Mouse (Mus musculus) intestine, embryonic 15.5 days (tissue): ENCODE data around the gene Tufm. TPM values are rescaled to one million over a fixed set of nuclear protein-coding genes. Genes with fewer than 3 reads are reported as not detected.

Source experiments
- ATAC-seq: fragments of 200-750 bp; cut with Nextera tagmentation; 2 replicates; pipeline ENCODE4 v1.8.0; 2017; ENCODE audit warnings: moderate TSS enrichment, moderate library complexity
- H3K27ac ChIP-seq: fragments of 300-500 bp; sonication (generic); 2 replicates; pipeline ENCODE4 v1.5.1; 2015; ENCODE audit warnings: mild to moderate bottlenecking, inconsistent platforms
- H3K27me3 ChIP-seq: fragments of 300-500 bp; sonication (generic); replicated peaks from 2 replicates; pipeline ENCODE4 v1.6.1; 2015; ENCODE audit warnings: inconsistent platforms
- H3K36me3 ChIP-seq: fragments of 300-500 bp; sonication (generic); 2 replicates; pipeline ENCODE4 v1.6.1; 2015; ENCODE audit warnings: inconsistent platforms
- H3K4me1 ChIP-seq: fragments of 300-500 bp; sonication (generic); replicated peaks from 2 replicates; pipeline ENCODE4 v1.6.1; 2015; ENCODE audit warnings: inconsistent platforms
- H3K4me2 ChIP-seq: fragments of 300-500 bp; sonication (generic); replicated peaks from 2 replicates; pipeline ENCODE4 v1.6.1; 2015; ENCODE audit warnings: mild to moderate bottlenecking, inconsistent platforms
- H3K4me3 ChIP-seq: fragments of 300-500 bp; sonication (generic); replicated peaks from 2 replicates; pipeline ENCODE4 v1.5.1; 2015; ENCODE audit warnings: inconsistent platforms
- H3K9ac ChIP-seq: fragments of 300-500 bp; sonication (generic); 2 replicates; pipeline ENCODE4 v1.6.1; 2015; ENCODE audit warnings: inconsistent platforms
- H3K9me3 ChIP-seq: fragments of 300-500 bp; sonication (generic); 2 replicates; pipeline ENCODE4 v1.6.1; 2016; ENCODE audit warnings: inconsistent platforms
- WGBS: fragments of 180-500 bp; shearing (Covaris S2); methylation state at CpG from one replicate; pipeline ENCODE4 v1.1.7; 2015; 5-methylcytosine and 5-hydroxymethylcytosine counted together
- polyA plus RNA-seq: library from polyadenylated mRNA; unstranded; fragments of >200 nt; fragmentation: Nextera tagmentation; extraction: Ambion mirVana; gene quantifications from 2 replicates; pipeline ENCODE4 v1.2.1, GENCODE M21; 2015

Gene Tufm
- polyA plus RNA-seq, 1 experiment from 2014 or later = 190 TPM

GRCm38 (mm10) chr7:126504913-126505312 lies 17.8 kb downstream of the Tufm start:
- Histone ChIP-seq H3K27ac (no peak overlapping the region), H3K27me3 (no peaks in the 10 kb centered on the region), H3K4me1 (0 out of 2 replicates have a peak, but pooled peaks cover 4% of the 10 kb centered on the region), H3K9ac (no peak overlapping the region), H3K4me3 (no peak overlapping the region), H3K36me3 (peaks cover 12% of the 10 kb centered on the region), H3K4me2 (no peak overlapping the region), H3K9me3 (no peaks in the 10 kb centered on the region)
- 76% methylated on average over 2 of the region's 2 CpGs for WGBS
- no peak for ATAC-seq

GRCm38 (mm10) chr7:126507126-126507778 lies 20.1 kb downstream of the Tufm start:
- H3K4me2 ChIP-seq = no peak overlapping the region
- no peaks in the 10 kb centered on the region for H3K9me3 ChIP-seq
- H3K4me3 ChIP-seq = no peak overlapping the region
- no peak for ATAC-seq
- H3K4me1 ChIP-seq = no peaks in the 10 kb centered on the region
- H3K27ac ChIP-seq = no peak overlapping the region
- H3K36me3 ChIP-seq = no peaks in the 10 kb centered on the region
- no peak overlapping the region for H3K9ac ChIP-seq
- WGBS = 70% methylated on average over 8 of the region's 8 CpGs
- H3K27me3 ChIP-seq = no peaks in the 10 kb centered on the region

- Histone ChIP-seq H3K27ac (no peak overlapping the region), H3K9me3 (no peaks in the 10 kb centered on the region), H3K36me3 (no peaks in the 10 kb centered on the region), H3K4me2 (no peak overlapping the region), H3K4me1 (no peaks in the 10 kb centered on the region), H3K9ac (no peak overlapping the region), H3K27me3 (no peaks in the 10 kb centered on the region), H3K4me3 (no peak overlapping the region)
- no peak for ATAC-seq
- 82% methylated on average over 3 of the region's 3 CpGs for WGBS
These were observed 24.1 kb downstream of the Tufm start for GRCm38 (mm10) chr7:126511287-126511686.

- Histone ChIP-seq H3K27me3 (no peaks in the 10 kb centered on the region), H3K9me3 (no peaks in the 10 kb centered on the region), H3K9ac (no peak overlapping the region), H3K27ac (no peak overlapping the region), H3K36me3 (no peaks in the 10 kb centered on the region), H3K4me2 (no peak overlapping the region), H3K4me1 (no peaks in the 10 kb centered on the region), H3K4me3 (no peak overlapping the region)
- peak; percentile 53; the same call in 1 of the 2 replicates for ATAC-seq
- WGBS = 82% methylated on average over 5 of the region's 5 CpGs
These were observed 31.2 kb downstream of the Tufm start for GRCm38 (mm10) chr7:126518261-126518941.

- ATAC-seq = peak; percentile 43; the same call in 1 of the 2 replicates
- Histone ChIP-seq H3K4me3 (no peak overlapping the region), H3K9ac (no peak overlapping the region), H3K4me2 (no peak overlapping the region), H3K27me3 (no peaks in the 10 kb centered on the region), H3K4me1 (no peaks in the 10 kb centered on the region), H3K36me3 (no peaks in the 10 kb centered on the region), H3K9me3 (no peaks in the 10 kb centered on the region), H3K27ac (no peak overlapping the region)
- WGBS = 59% methylated on average over 2 of the region's 2 CpGs
These were observed 32.4 kb downstream of the Tufm start for GRCm38 (mm10) chr7:126519513-126519912.

- ATAC-seq = no peak
- no peaks in the 10 kb centered on the region for H3K9me3 ChIP-seq
- H3K27ac ChIP-seq = no peak overlapping the region
- no peak overlapping the region for H3K4me2 ChIP-seq
- H3K9ac ChIP-seq = no peak overlapping the region
- H3K4me1 ChIP-seq = no peaks in the 10 kb centered on the region
- WGBS = 78% methylated on average over 3 of the region's 3 CpGs
- no peak overlapping the region for H3K4me3 ChIP-seq
- no peaks in the 10 kb centered on the region for H3K27me3 ChIP-seq
- H3K36me3 ChIP-seq = no peaks in the 10 kb centered on the region
These were observed 36.2 kb downstream of the Tufm start for GRCm38 (mm10) chr7:126523316-126523715.

GRCm38 (mm10) chr7:126528166-126528577 lies 41.0 kb downstream of the Tufm start:
- H3K9ac ChIP-seq = no peak overlapping the region

GRCm38 (mm10) chr7:126533434-126533833 lies 46.3 kb downstream of the Tufm start:
- H3K4me3 ChIP-seq = no peak overlapping the region
- peaks cover 6% of the 10 kb centered on the region; the same call in 1 of the 2 replicates for H3K27me3 ChIP-seq
- no peak overlapping the region for H3K9ac ChIP-seq
- ATAC-seq = no peak
- 67% methylated on average over 1 of the region's 1 CpGs for WGBS
- H3K9me3 ChIP-seq = no peaks in the 10 kb centered on the region
- H3K4me1 ChIP-seq = no peaks in the 10 kb centered on the region; the same call in 1 of the 2 replicates
- no peak overlapping the region for H3K27ac ChIP-seq
- H3K4me2 ChIP-seq = no peak overlapping the region
- H3K36me3 ChIP-seq = no peaks in the 10 kb centered on the region

More at GRCm38 (mm10) chr7:126528166-126528577, 41.0 kb downstream of the Tufm start:
- WGBS = 7% methylated on average over 1 of the region's 1 CpGs
- 0 out of 2 replicates have a peak, but pooled peaks have one; percentile 43 for ATAC-seq
- H3K4me2 ChIP-seq = no peak overlapping the region
- no peaks in the 10 kb centered on the region for H3K9me3 ChIP-seq
- H3K4me1 ChIP-seq = no peaks in the 10 kb centered on the region
- H3K4me3 ChIP-seq = no peak overlapping the region
- no peaks in the 10 kb centered on the region for H3K36me3 ChIP-seq
- no peaks in the 10 kb centered on the region for H3K27me3 ChIP-seq
- H3K27ac ChIP-seq = no peak overlapping the region

- Histone ChIP-seq H3K4me1 (no peaks in the 10 kb centered on the region; the same call in 1 of the 2 replicates), H3K36me3 (no peaks in the 10 kb centered on the region), H3K4me2 (peak overlapping the region; percentile 91), H3K9me3 (no peaks in the 10 kb centered on the region), H3K27ac (no peak overlapping the region), H3K9ac (peak overlapping the region; percentile 50), H3K4me3 (peak overlapping the region; percentile 42), H3K27me3 (peaks cover 6% of the 10 kb centered on the region; the same call in 1 of the 2 replicates)
- ATAC-seq = no peak
- 1% methylated on average over 28 of the region's 28 CpGs for WGBS
These were observed 48.6 kb downstream of the Tufm start for GRCm38 (mm10) chr7:126535766-126536165.

GRCm38 (mm10) chr7:126536466-126536865 lies 49.3 kb downstream of the Tufm start:
- H3K4me3 ChIP-seq = no peak overlapping the region
- 63% methylated on average over 9 of the region's 9 CpGs for WGBS
- H3K36me3 ChIP-seq = no peaks in the 10 kb centered on the region
- no peak overlapping the region for H3K27ac ChIP-seq
- ATAC-seq = no peak
- H3K9ac ChIP-seq = no peak overlapping the region
- H3K4me2 ChIP-seq = peak overlapping the region; percentile 91
- peaks cover 6% of the 10 kb centered on the region; the same call in 1 of the 2 replicates for H3K27me3 ChIP-seq
- no peaks in the 10 kb centered on the region; the same call in 1 of the 2 replicates for H3K4me1 ChIP-seq
- no peaks in the 10 kb centered on the region for H3K9me3 ChIP-seq

GRCm38 (mm10) chr7:126537820-126538585 lies 50.8 kb downstream of the Tufm start:
- H3K9ac ChIP-seq = no peak overlapping the region

More at GRCm38 (mm10) chr7:126537820-126538585, 50.8 kb downstream of the Tufm start:
- Histone ChIP-seq H3K27ac (no peak overlapping the region), H3K9me3 (no peaks in the 10 kb centered on the region), H3K27me3 (peaks cover 6% of the 10 kb centered on the region; the same call in 1 of the 2 replicates), H3K4me1 (no peaks in the 10 kb centered on the region; the same call in 1 of the 2 replicates), H3K4me3 (no peak overlapping the region), H3K36me3 (no peaks in the 10 kb centered on the region), H3K4me2 (no peak overlapping the region)
- WGBS = 77% methylated on average over 5 of the region's 5 CpGs
- ATAC-seq = no peak
